Mouse (Mus musculus): Measurements from ENCODE around the gene Mlip. TPM values are rescaled to one million over a fixed set of nuclear protein-coding genes. Genes with fewer than 3 reads are reported as not detected.

The Mlip gene
- polyA plus RNA-seq, 1 experiment from 2014 or later = 0.50 TPM

GRCm38 (mm10) chr9:77277270-77277669 is 75.5 kb downstream of the Mlip start:
- H3K4me2 ChIP-seq = no peak overlapping the region
- H3K36me3 ChIP-seq (replicated peaks) = no peaks in the 10 kb centered on the region
- H3K9me3 ChIP-seq (replicated peaks) = no peaks in the 10 kb centered on the region
- no peaks in the 10 kb centered on the region for H3K27me3 ChIP-seq
- no peak for ATAC-seq (ENCODE audit: insufficient read depth)
- no peak overlapping the region for H3K4me3 ChIP-seq (replicated peaks)
- H3K27ac ChIP-seq (replicated peaks) = no peak overlapping the region
- H3K9ac ChIP-seq = no peak overlapping the region
- whole genome bisulfite sequencing (ENCODE audit: insufficient replicate concordance) = 64% methylated on average over 5 of the region's 5 CpGs
- no peaks in the 10 kb centered on the region for H3K4me1 ChIP-seq (replicated peaks)

GRCm38 (mm10) chr9:77276451-77277154 is 76.2 kb downstream of the Mlip start:
- 40% methylated on average over 5 of the region's 5 CpGs for WGBS (ENCODE audit: insufficient replicate concordance)

GRCm38 (mm10) chr9:77272727-77273126 is 80.0 kb downstream of the Mlip start:
- 70% methylated on average over 4 of the region's 4 CpGs for WGBS (ENCODE audit: insufficient replicate concordance)
- Histone ChIP-seq H3K4me1 (replicated peaks) (no peaks in the 10 kb centered on the region), H3K4me2 (no peak overlapping the region), H3K36me3 (replicated peaks) (no peaks in the 10 kb centered on the region), H3K27ac (replicated peaks) (no peak overlapping the region), H3K9me3 (replicated peaks) (no peaks in the 10 kb centered on the region), H3K4me3 (replicated peaks) (no peak overlapping the region), H3K27me3 (no peaks in the 10 kb centered on the region), H3K9ac (no peak overlapping the region)
- ATAC-seq (ENCODE audit: insufficient read depth) = no peak

More at GRCm38 (mm10) chr9:77276451-77277154, 76.2 kb downstream of the Mlip start:
- Histone ChIP-seq H3K9me3 (replicated peaks) (no peaks in the 10 kb centered on the region), H3K27ac (replicated peaks) (no peak overlapping the region), H3K4me3 (replicated peaks) (no peak overlapping the region), H3K4me1 (replicated peaks) (no peaks in the 10 kb centered on the region), H3K36me3 (replicated peaks) (no peaks in the 10 kb centered on the region), H3K27me3 (no peaks in the 10 kb centered on the region), H3K4me2 (no peak overlapping the region), H3K9ac (no peak overlapping the region)
- no peak for ATAC-seq (ENCODE audit: insufficient read depth)

- Histone ChIP-seq H3K9ac (no peak overlapping the region), H3K4me3 (replicated peaks) (no peak overlapping the region), H3K27me3 (no peaks in the 10 kb centered on the region), H3K4me1 (replicated peaks) (no peaks in the 10 kb centered on the region), H3K4me2 (no peak overlapping the region), H3K36me3 (replicated peaks) (no peaks in the 10 kb centered on the region), H3K27ac (replicated peaks) (no peak overlapping the region), H3K9me3 (replicated peaks) (no peaks in the 10 kb centered on the region)
- WGBS (ENCODE audit: insufficient replicate concordance) = 52% methylated on average over 4 of the region's 4 CpGs
- ATAC-seq (ENCODE audit: insufficient read depth) = no peak
Observed at GRCm38 (mm10) chr9:77265268-77266017, 87.3 kb downstream of the Mlip start.

GRCm38 (mm10) chr9:77259052-77259451 is 93.7 kb downstream of the Mlip start:
- Histone ChIP-seq H3K27ac (replicated peaks) (no peak overlapping the region), H3K4me3 (replicated peaks) (no peak overlapping the region), H3K36me3 (replicated peaks) (no peaks in the 10 kb centered on the region), H3K9ac (no peak overlapping the region), H3K4me2 (no peak overlapping the region), H3K9me3 (replicated peaks) (no peaks in the 10 kb centered on the region), H3K27me3 (no peaks in the 10 kb centered on the region), H3K4me1 (replicated peaks) (no peaks in the 10 kb centered on the region)
- WGBS (ENCODE audit: insufficient replicate concordance) = 17% methylated on average over 4 of the region's 4 CpGs
- no peak for ATAC-seq (ENCODE audit: insufficient read depth)

GRCm38 (mm10) chr9:77258265-77258664 is 94.5 kb downstream of the Mlip start:
- H3K9ac ChIP-seq = no peak overlapping the region
- 71% methylated on average over 6 of the region's 6 CpGs for WGBS (ENCODE audit: insufficient replicate concordance)
- H3K4me2 ChIP-seq = no peak overlapping the region
- H3K4me3 ChIP-seq (replicated peaks) = no peak overlapping the region
- ATAC-seq (ENCODE audit: insufficient read depth) = no peak
- no peaks in the 10 kb centered on the region for H3K9me3 ChIP-seq (replicated peaks)
- H3K27ac ChIP-seq (replicated peaks) = no peak overlapping the region
- no peaks in the 10 kb centered on the region for H3K27me3 ChIP-seq
- H3K4me1 ChIP-seq (replicated peaks) = no peaks in the 10 kb centered on the region
- H3K36me3 ChIP-seq (replicated peaks) = no peaks in the 10 kb centered on the region

- no peak for ATAC-seq (ENCODE audit: insufficient read depth)
- Histone ChIP-seq H3K4me2 (no peak overlapping the region), H3K36me3 (replicated peaks) (no peaks in the 10 kb centered on the region), H3K4me3 (replicated peaks) (no peak overlapping the region), H3K27me3 (no peaks in the 10 kb centered on the region), H3K9me3 (replicated peaks) (no peaks in the 10 kb centered on the region), H3K4me1 (replicated peaks) (no peaks in the 10 kb centered on the region), H3K27ac (replicated peaks) (no peak overlapping the region), H3K9ac (no peak overlapping the region)
- 35% methylated on average over 3 of the region's 3 CpGs for WGBS (ENCODE audit: insufficient replicate concordance)
Observed at GRCm38 (mm10) chr9:77254514-77254913, 98.3 kb downstream of the Mlip start.

- Histone ChIP-seq H3K9me3 (replicated peaks) (no peaks in the 10 kb centered on the region), H3K4me3 (replicated peaks) (no peak overlapping the region), H3K27me3 (no peaks in the 10 kb centered on the region), H3K27ac (replicated peaks) (no peak overlapping the region), H3K4me2 (no peak overlapping the region), H3K36me3 (replicated peaks) (no peaks in the 10 kb centered on the region), H3K9ac (no peak overlapping the region), H3K4me1 (replicated peaks) (no peaks in the 10 kb centered on the region)
- no peak for ATAC-seq (ENCODE audit: insufficient read depth)
- 63% methylated on average over 4 of the region's 4 CpGs for WGBS (ENCODE audit: insufficient replicate concordance)
Observed at GRCm38 (mm10) chr9:77252761-77253160, 100.0 kb downstream of the Mlip start.

- 69% methylated on average over 7 of the region's 7 CpGs for WGBS (ENCODE audit: insufficient replicate concordance)
- H3K9me3 ChIP-seq (replicated peaks) = no peaks in the 10 kb centered on the region
- no peak for ATAC-seq (ENCODE audit: insufficient read depth)
- H3K4me1 ChIP-seq (replicated peaks) = no peaks in the 10 kb centered on the region
- H3K36me3 ChIP-seq (replicated peaks) = no peaks in the 10 kb centered on the region
- no peak overlapping the region for H3K9ac ChIP-seq
- no peak overlapping the region for H3K27ac ChIP-seq (replicated peaks)
- H3K27me3 ChIP-seq = no peaks in the 10 kb centered on the region
- no peak overlapping the region for H3K4me3 ChIP-seq (replicated peaks)
- no peak overlapping the region for H3K4me2 ChIP-seq
Observed at GRCm38 (mm10) chr9:77252134-77252533, 100.6 kb downstream of the Mlip start.

- H3K27me3 ChIP-seq = no peaks in the 10 kb centered on the region
- H3K9me3 ChIP-seq (replicated peaks) = no peaks in the 10 kb centered on the region
- no peak overlapping the region for H3K9ac ChIP-seq
- WGBS (ENCODE audit: insufficient replicate concordance) = 66% methylated on average over 16 of the region's 18 CpGs
- no peak overlapping the region for H3K4me3 ChIP-seq (replicated peaks)
- no peak overlapping the region for H3K27ac ChIP-seq (replicated peaks)
- no peaks in the 10 kb centered on the region for H3K4me1 ChIP-seq (replicated peaks)
- no peaks in the 10 kb centered on the region for H3K36me3 ChIP-seq (replicated peaks)
- H3K4me2 ChIP-seq = no peak overlapping the region
- no peak for ATAC-seq (ENCODE audit: insufficient read depth)
Observed at GRCm38 (mm10) chr9:77251511-77252112, 101.2 kb downstream of the Mlip start.

GRCm38 (mm10) chr9:77198250-77198649 is 154.5 kb downstream of the Mlip start:
- H3K4me3 ChIP-seq (replicated peaks) = no peak overlapping the region
- no peaks in the 10 kb centered on the region for H3K9me3 ChIP-seq (replicated peaks)
- no peak for ATAC-seq (ENCODE audit: insufficient read depth)
- 49% methylated on average over 1 of the region's 1 CpGs for WGBS (ENCODE audit: insufficient replicate concordance)
- H3K27me3 ChIP-seq = no peaks in the 10 kb centered on the region
- no peaks in the 10 kb centered on the region for H3K36me3 ChIP-seq (replicated peaks)
- H3K9ac ChIP-seq = no peak overlapping the region
- H3K27ac ChIP-seq (replicated peaks) = no peak overlapping the region
- no peaks in the 10 kb centered on the region for H3K4me1 ChIP-seq (replicated peaks)
- H3K4me2 ChIP-seq = no peak overlapping the region

Measured in liver, embryonic 15.5 days (tissue).